Mouse (Mus musculus): ENCODE measurements around the gene Clec10a. TPM values are rescaled to one million over a fixed set of nuclear protein-coding genes. Genes with fewer than 3 reads are reported as not detected.
"Not testable (repeated sequence)": the region's sequence is repeated elsewhere in the genome, so short reads cannot be mapped to it uniquely, and the experiment has no call there.

The Clec10a gene
- polyA plus RNA-seq, 1 experiment from 2014 or later, result 0.65 TPM

DNA sequence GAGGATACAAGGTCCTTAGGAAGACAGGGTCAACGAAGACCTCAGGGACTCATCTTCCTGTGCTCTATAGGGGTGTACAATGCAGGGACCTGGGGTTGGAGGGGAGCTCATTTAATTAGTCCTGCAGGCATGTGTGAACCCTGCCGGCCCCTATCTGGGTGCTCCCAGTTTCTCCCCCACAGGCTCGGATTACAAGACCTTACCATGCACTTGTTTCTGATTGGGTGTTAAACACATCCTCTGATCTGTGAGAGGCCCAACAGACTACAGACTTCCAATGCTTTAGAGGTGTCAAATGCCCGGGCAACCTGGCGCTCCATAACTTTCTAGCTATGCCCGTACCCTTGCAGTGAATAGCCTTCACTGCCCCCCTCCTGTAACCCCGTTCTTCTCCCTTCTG is 12.1 kb downstream of the Clec10a start:
- no peak overlapping the region for H3K9ac ChIP-seq
- no peak overlapping the region for H3K4me2 ChIP-seq
- no peak for ATAC-seq (ENCODE audit: borderline replicate concordance, extremely low read depth, low FRiP score, low TSS enrichment)
- H3K4me1 ChIP-seq, result no peaks in the 10 kb centered on the region
- no peaks in the 10 kb centered on the region for H3K36me3 ChIP-seq
- 45% methylated on average over 7 of the region's 7 CpGs for WGBS
- H3K27ac ChIP-seq, result no peak overlapping the region
- H3K27me3 ChIP-seq, result no peaks in the 10 kb centered on the region
- H3K4me3 ChIP-seq, result no peak overlapping the region
- no peaks in the 10 kb centered on the region for H3K9me3 ChIP-seq

DNA sequence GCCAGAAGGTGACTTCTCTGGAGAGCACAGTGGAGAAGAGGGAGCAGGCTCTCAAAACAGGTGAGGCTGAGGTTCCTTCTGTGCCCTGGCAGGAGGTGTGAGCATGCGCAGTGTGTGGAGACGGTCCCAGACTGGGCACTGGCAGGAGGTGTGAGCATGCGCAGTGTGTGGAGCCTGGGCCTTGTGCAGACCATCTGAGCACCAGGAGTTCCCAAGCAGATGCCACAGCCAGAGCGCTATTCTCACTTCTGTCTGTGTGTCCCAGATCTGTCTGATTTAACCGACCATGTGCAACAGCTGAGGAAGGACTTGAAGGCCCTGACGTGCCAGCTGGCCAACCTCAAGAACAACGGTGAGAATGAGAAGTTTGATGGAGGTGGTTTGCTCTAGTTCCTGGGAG is 13.5 kb downstream of the Clec10a start:
- H3K9ac ChIP-seq; H3K4me1 ChIP-seq; ATAC-seq (ENCODE audit: borderline replicate concordance, extremely low read depth, low FRiP score, low TSS enrichment); H3K4me3 ChIP-seq; H3K9me3 ChIP-seq; H3K27ac ChIP-seq; H3K36me3 ChIP-seq; H3K27me3 ChIP-seq; H3K4me2 ChIP-seq: not testable (repeated sequence)
- WGBS, result 75% methylated on average over 7 of the region's 7 CpGs

DNA sequence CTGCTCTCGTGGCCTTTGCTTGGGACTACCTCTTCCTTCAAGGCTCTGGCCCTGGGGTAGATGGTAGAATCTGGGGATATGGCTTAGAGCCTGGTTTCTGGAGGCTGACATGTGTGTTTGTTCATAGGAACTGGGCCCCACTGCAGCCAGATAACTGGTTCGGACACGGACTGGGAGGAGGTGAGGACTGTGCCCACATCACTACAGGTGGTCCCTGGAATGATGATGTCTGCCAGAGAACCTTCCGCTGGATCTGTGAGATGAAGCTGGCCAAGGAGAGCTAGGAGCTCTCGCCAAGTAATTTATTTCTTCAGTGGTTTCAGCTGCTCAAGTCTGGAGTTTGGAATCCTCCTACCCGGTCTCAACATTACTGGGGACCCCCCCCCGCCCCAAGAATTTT is 14.3 kb downstream of the Clec10a start:
- Histone ChIP-seq H3K4me2 (no peak overlapping the region), H3K4me1 (no peaks in the 10 kb centered on the region), H3K4me3 (no peak overlapping the region), H3K27ac (no peak overlapping the region), H3K9me3 (no peaks in the 10 kb centered on the region), H3K36me3 (no peaks in the 10 kb centered on the region), H3K9ac (no peak overlapping the region), H3K27me3 (no peaks in the 10 kb centered on the region)
- ATAC-seq (ENCODE audit: borderline replicate concordance, extremely low read depth, low FRiP score, low TSS enrichment), result no peak
- 69% methylated on average over 7 of the region's 7 CpGs for WGBS

DNA sequence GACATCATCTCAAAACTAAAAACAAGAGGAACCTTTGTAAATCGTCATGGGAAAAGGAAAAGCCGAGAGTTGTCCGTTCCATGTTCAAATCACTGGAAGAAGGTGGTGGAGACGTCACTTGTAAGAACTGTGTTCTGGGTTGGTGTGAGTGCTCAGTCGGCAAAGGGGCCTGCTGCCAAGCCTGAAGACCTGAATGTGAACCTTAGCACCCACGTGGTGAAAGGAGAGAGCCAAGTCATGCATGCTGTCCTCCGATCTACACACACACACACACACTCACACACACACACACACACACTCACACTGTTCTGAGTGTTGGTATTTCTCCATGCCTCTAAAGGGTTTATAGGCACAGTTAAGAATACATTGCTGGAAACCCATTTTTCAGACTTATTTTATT is 15.2 kb downstream of the Clec10a start:
- H3K4me2 ChIP-seq, result no peak overlapping the region
- no peak for ATAC-seq (ENCODE audit: borderline replicate concordance, extremely low read depth, low FRiP score, low TSS enrichment)
- H3K9me3 ChIP-seq, result no peaks in the 10 kb centered on the region
- 66% methylated on average over 7 of the region's 7 CpGs for WGBS
- H3K9ac ChIP-seq, result no peak overlapping the region
- no peaks in the 10 kb centered on the region for H3K27me3 ChIP-seq
- H3K4me1 ChIP-seq, result no peaks in the 10 kb centered on the region
- no peaks in the 10 kb centered on the region for H3K36me3 ChIP-seq
- H3K27ac ChIP-seq, result no peak overlapping the region
- H3K4me3 ChIP-seq, result no peak overlapping the region

DNA sequence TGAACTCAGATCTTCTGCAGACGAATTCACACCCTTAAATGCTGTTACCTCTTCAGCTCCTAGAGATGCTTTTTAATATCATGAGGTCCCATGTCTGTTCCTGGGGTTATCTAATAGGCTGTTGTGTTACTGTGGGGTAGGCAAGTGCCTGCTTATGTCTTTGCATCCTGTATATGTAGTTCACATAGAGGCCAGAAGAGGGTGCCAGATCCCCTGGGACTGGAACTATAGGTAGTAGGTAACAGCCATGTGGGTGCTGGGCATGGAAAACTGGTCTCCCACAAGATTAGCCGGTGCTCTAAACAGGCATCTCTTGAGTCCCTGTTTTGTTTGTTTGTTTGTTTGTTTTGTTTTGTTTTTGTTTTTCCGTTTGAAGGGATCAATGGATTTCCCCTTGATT is 15.8 kb downstream of the Clec10a start:
- H3K27me3 ChIP-seq, result no peaks in the 10 kb centered on the region
- no peak overlapping the region for H3K4me2 ChIP-seq
- H3K9ac ChIP-seq, result no peak overlapping the region
- H3K9me3 ChIP-seq, result no peaks in the 10 kb centered on the region
- no peak overlapping the region for H3K27ac ChIP-seq
- 34% methylated on average over 3 of the region's 3 CpGs for WGBS
- no peaks in the 10 kb centered on the region for H3K36me3 ChIP-seq
- H3K4me3 ChIP-seq, result no peak overlapping the region
- ATAC-seq (ENCODE audit: borderline replicate concordance, extremely low read depth, low FRiP score, low TSS enrichment), result no peak
- no peaks in the 10 kb centered on the region for H3K4me1 ChIP-seq

DNA sequence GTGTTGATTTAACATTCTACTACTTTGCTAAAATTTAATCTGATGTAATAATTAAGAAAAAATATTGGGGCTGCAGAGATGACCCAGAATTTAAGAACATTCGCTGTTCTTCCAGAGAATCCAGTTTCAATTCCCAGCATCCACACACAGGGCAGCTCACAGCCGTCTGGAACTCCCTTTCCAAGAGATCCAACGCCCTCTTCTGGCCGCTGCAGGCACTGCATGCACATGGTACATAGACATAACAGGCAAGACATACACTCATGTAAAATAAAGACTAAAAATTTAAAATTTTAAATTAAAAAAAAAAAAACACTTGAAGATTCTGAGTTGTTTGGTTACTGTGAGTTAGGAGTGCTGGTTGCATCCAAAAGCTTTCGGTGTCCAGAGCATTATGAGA is 16.3 kb downstream of the Clec10a start:
- Histone ChIP-seq H3K27me3 (no peaks in the 10 kb centered on the region), H3K27ac (no peak overlapping the region), H3K4me1 (no peaks in the 10 kb centered on the region), H3K4me2 (no peak overlapping the region), H3K9ac (no peak overlapping the region), H3K4me3 (no peak overlapping the region), H3K36me3 (no peaks in the 10 kb centered on the region), H3K9me3 (no peaks in the 10 kb centered on the region)
- 43% methylated on average over 5 of the region's 5 CpGs for WGBS
- ATAC-seq (ENCODE audit: borderline replicate concordance, extremely low read depth, low FRiP score, low TSS enrichment), result no peak

DNA sequence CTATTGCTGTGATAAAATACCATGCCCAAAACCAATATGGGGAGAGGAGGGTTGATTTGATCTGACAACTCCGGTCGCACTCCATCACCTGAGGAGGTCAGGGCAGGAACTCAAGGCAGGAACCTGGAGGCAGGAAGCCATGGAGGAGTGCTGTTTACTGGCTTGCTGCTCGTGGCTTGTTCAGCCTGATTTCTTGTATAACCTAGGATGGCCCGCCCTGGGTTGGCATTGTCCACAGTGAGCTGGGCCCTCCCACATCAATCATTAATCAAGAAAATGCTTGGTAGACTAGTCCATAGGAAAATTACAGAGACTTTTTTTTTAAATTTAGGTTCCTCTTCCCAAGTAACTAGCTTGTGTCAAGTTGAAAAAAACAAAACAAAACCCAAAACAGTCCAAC is 18.5 kb downstream of the Clec10a start:
- whole genome bisulfite sequencing, result 66% methylated on average over 4 of the region's 4 CpGs
- H3K27ac ChIP-seq, result no peak overlapping the region
- H3K27me3 ChIP-seq, result peaks cover 5% of the 10 kb centered on the region; the same call in 1 of the 2 replicates
- no peak overlapping the region for H3K4me2 ChIP-seq
- no peaks in the 10 kb centered on the region for H3K9me3 ChIP-seq
- no peaks in the 10 kb centered on the region for H3K36me3 ChIP-seq
- no peaks in the 10 kb centered on the region for H3K4me1 ChIP-seq
- no peak for ATAC-seq (ENCODE audit: borderline replicate concordance, extremely low read depth, low FRiP score, low TSS enrichment)
- H3K4me3 ChIP-seq, result no peak overlapping the region
- H3K9ac ChIP-seq, result no peak overlapping the region

DNA sequence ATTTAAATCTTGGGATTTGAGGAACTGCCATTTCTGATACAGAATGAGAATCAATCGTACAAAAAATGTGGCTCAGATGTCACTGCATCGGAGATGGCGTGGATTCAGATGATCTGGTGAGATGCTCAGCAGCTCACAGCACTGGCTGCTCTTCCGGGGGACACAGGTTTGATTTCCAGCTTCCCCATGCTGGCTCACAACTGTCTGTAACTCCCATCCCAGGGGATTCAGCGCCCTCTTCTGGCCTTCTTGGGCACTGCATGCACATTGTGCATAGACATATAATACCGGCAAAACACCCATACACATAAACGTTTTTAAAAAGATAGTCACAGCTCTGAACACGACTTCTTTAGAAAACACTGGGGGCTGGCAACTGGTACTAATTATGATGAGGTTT is 21.6 kb downstream of the Clec10a start:
- H3K27me3 ChIP-seq, result peaks cover 5% of the 10 kb centered on the region; the same call in 1 of the 2 replicates
- H3K4me3 ChIP-seq, result no peak overlapping the region
- WGBS, result 67% methylated on average over 8 of the region's 8 CpGs
- no peaks in the 10 kb centered on the region for H3K4me1 ChIP-seq
- H3K27ac ChIP-seq, result no peak overlapping the region
- H3K9me3 ChIP-seq, result no peaks in the 10 kb centered on the region
- no peak overlapping the region for H3K9ac ChIP-seq
- H3K4me2 ChIP-seq, result no peak overlapping the region
- no peaks in the 10 kb centered on the region for H3K36me3 ChIP-seq
- ATAC-seq (ENCODE audit: borderline replicate concordance, extremely low read depth, low FRiP score, low TSS enrichment), result no peak

DNA sequence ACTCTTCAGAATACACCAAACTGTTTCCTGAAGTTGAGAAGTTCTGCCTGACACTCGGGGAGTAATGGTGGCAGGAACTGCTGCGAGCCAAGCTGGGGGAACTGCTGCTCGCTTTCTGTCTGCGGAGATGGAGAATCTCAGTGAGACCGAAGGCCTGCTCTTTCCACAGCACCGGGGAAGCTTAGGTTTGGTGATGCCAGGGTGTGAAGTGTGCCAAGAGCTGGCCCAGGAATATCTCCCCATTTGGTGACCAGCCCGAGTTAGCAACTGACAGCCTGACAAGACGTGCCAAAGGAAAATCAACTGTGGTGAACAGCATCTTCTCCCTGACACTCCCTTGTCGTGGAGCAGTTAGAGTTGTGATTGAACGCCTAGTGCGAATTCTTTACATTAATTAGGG is 22.3 kb downstream of the Clec10a start:
- H3K36me3 ChIP-seq, result no peaks in the 10 kb centered on the region
- ATAC-seq (ENCODE audit: borderline replicate concordance, extremely low read depth, low FRiP score, low TSS enrichment), result no peak
- WGBS, result 76% methylated on average over 11 of the region's 11 CpGs
- no peak overlapping the region for H3K9ac ChIP-seq
- peaks cover 5% of the 10 kb centered on the region; the same call in 1 of the 2 replicates for H3K27me3 ChIP-seq
- no peak overlapping the region for H3K4me2 ChIP-seq
- no peak overlapping the region for H3K4me3 ChIP-seq
- no peak overlapping the region for H3K27ac ChIP-seq
- no peaks in the 10 kb centered on the region for H3K4me1 ChIP-seq
- no peaks in the 10 kb centered on the region for H3K9me3 ChIP-seq

DNA sequence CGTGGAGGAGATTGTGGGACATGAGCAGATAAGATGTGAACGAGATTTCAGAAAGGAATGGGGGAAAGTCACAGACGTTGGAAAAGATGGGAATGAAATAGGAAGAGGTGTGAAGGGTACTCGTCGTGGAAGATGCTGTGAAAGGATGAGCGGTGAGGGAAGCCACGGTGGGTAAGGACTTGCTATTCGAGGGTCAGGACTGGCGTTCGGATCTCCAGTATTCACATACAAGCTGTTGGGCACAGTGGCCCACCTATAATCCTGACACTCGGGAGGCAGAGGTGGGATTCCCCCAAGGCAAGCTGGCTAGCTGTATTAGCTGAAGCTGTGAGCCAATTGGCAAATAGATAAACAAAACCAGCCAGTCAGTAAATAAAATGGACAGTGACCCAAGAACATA is 22.8 kb downstream of the Clec10a start:
- Histone ChIP-seq H3K27ac (no peak overlapping the region), H3K4me2 (no peak overlapping the region), H3K4me3 (no peak overlapping the region), H3K9me3 (no peaks in the 10 kb centered on the region), H3K4me1 (no peaks in the 10 kb centered on the region), H3K27me3 (peaks cover 5% of the 10 kb centered on the region; the same call in 1 of the 2 replicates), H3K36me3 (no peaks in the 10 kb centered on the region), H3K9ac (no peak overlapping the region)
- WGBS, result 67% methylated on average over 11 of the region's 11 CpGs
- no peak for ATAC-seq (ENCODE audit: borderline replicate concordance, extremely low read depth, low FRiP score, low TSS enrichment)

DNA sequence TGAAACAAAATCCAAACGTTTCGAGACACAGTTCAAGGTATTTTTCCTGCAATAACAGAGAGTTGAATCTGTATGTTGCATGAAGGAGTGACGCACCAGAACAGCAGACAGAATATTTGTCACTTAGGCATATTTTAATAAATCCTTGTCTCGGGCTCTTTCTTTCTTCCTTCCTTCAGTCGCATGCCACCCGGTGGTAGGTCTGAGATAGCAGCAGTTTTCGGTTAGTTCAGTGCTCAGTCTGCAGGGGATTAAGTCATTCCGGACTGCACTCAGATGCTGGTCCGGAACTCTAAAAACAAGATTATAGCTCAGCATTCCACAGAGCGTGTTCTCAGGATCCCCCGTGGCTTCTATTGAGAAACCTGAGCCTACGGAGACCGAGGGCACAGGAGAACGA is 23.4 kb downstream of the Clec10a start:
- Histone ChIP-seq H3K27me3 (peaks cover 5% of the 10 kb centered on the region; the same call in 1 of the 2 replicates), H3K4me3 (no peak overlapping the region), H3K36me3 (no peaks in the 10 kb centered on the region), H3K9me3 (no peaks in the 10 kb centered on the region), H3K4me2 (no peak overlapping the region), H3K4me1 (no peaks in the 10 kb centered on the region), H3K27ac (no peak overlapping the region), H3K9ac (no peak overlapping the region)
- no peak for ATAC-seq (ENCODE audit: borderline replicate concordance, extremely low read depth, low FRiP score, low TSS enrichment)
- 31% methylated on average over 14 of the region's 14 CpGs for WGBS

DNA sequence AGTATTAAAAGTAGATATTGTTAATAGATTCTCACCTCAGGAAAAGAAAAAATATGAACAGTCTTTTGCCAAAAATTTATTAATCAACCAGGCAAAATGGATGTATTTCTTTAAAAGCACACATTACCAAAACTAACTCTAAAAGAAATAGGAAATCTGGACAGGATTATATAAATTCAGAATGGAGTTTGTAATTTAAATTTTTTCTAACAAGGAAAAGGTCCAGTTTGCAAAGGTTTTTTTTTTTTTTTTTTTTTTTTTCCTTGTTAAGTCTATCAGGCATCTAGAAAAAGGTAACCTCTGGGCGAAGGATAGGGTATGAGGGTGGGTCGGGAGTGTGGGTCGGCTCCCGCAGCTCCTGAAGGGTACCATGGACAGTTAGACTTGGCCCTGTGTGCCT is 24.5 kb downstream of the Clec10a start:
- peaks cover 5% of the 10 kb centered on the region; the same call in 1 of the 2 replicates for H3K27me3 ChIP-seq
- H3K36me3 ChIP-seq, result no peaks in the 10 kb centered on the region
- H3K27ac ChIP-seq, result no peak overlapping the region
- no peaks in the 10 kb centered on the region for H3K4me1 ChIP-seq
- WGBS, result 90% methylated on average over 4 of the region's 4 CpGs
- H3K4me2 ChIP-seq, result no peak overlapping the region
- ATAC-seq (ENCODE audit: borderline replicate concordance, extremely low read depth, low FRiP score, low TSS enrichment), result no peak
- H3K9ac ChIP-seq, result no peak overlapping the region
- H3K9me3 ChIP-seq, result no peaks in the 10 kb centered on the region
- H3K4me3 ChIP-seq, result no peak overlapping the region

DNA sequence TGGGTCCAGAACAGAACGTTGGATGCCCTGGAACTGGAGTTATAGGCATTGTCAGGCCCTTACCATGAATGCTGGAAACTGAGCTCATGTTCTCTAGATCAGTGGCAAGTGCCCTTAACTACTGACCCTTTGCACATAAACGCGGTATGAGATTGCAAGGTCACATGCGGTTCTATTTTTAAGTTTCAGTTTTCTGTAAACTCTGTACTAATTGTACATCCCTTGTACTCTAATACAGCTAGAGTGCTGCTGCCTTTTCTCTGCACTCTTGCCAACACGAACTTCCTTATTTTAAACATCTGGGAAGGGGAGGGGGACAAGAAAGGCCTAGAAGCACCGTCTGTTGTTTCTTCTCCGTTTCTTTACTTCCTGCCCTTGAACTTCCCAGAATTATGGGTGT is 29.1 kb downstream of the Clec10a start:
- H3K27ac ChIP-seq, result no peak overlapping the region
- 53% methylated on average over 7 of the region's 7 CpGs for WGBS
- H3K36me3 ChIP-seq, result no peaks in the 10 kb centered on the region
- H3K9me3 ChIP-seq, result no peaks in the 10 kb centered on the region
- no peak for ATAC-seq (ENCODE audit: borderline replicate concordance, extremely low read depth, low FRiP score, low TSS enrichment)
- no peaks in the 10 kb centered on the region for H3K4me1 ChIP-seq
- no peak overlapping the region for H3K9ac ChIP-seq
- no peaks in the 10 kb centered on the region for H3K27me3 ChIP-seq
- no peak overlapping the region for H3K4me3 ChIP-seq
- no peak overlapping the region for H3K4me2 ChIP-seq

Measured in lung, embryonic 15.5 days (tissue).